Mouse (Mus musculus): ENCODE measurements around the gene Popdc2.

- TF ChIP-seq CTCF (IDR thresholded peaks at IDR 0.05; ENCODE audit: control insufficient read depth, insufficient read depth, low read length) (no peak), POLR2A (IDR thresholded peaks at IDR 0.05; ENCODE audit: borderline replicate concordance, control insufficient read depth, low read depth, low read length) (no peak)
Measured at GRCm38 (mm10) chr16:38349881-38350280, 12.1 kb upstream of the Popdc2 start.
